Mouse (Mus musculus): Measurements from ENCODE around the gene Bdh1. TPM values are rescaled to one million over a fixed set of nuclear protein-coding genes. Genes with fewer than 3 reads are reported as not detected.
"Not testable (repeated sequence)": the region's sequence is repeated elsewhere in the genome, so short reads cannot be mapped to it uniquely, and the experiment has no call there.

Bdh1 gene
- polyA plus RNA-seq (2015; fragmentation: Nextera tagmentation; extraction: Ambion mirVana) = 62.6 and 85.6 TPM in 2 replicates

DNA sequence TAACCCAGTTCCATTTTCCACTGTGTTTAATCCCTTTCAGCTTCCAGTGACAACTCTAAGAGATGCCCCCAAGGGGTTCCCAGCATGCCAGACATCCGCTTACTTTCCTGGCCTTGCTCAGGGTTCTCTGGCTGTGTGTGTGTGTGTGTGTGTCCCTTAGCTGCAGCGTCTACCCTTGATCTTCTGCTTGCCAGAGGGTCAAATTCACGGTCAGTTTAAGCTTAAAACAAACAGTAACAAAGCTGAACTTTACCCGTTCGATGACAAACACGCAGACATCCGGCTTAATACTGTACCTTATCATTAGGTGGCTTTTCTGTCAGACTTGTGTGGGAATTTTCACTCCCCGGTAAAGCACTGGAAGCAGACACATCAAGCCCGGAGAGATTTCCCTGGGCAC lies at the start of gene Bdh1:
Gene Bdh1, plus strand, starts transcription at position 281 of the 400 bp plus-strand sequence.
- Histone ChIP-seq H3K4me3 (replicated peaks) (no peak within 1 kb of the TSS), H3K4me2 (no peak within 1 kb of the TSS), H3K27me3 (replicated peaks) (no peaks in the 10 kb centered on the region), H3K9ac (no peak within 1 kb of the TSS), H3K27ac (no peak within 1 kb of the TSS), H3K9me3 (no peaks in the 10 kb centered on the region), H3K4me1 (no peaks in the 10 kb centered on the region), H3K36me3 (no peaks in the 10 kb centered on the region)
- ATAC-seq (ENCODE audit: insufficient read depth, low FRiP score, low read depth) = no peak
- WGBS = 54% methylated on average over 9 of the region's 9 CpGs

DNA sequence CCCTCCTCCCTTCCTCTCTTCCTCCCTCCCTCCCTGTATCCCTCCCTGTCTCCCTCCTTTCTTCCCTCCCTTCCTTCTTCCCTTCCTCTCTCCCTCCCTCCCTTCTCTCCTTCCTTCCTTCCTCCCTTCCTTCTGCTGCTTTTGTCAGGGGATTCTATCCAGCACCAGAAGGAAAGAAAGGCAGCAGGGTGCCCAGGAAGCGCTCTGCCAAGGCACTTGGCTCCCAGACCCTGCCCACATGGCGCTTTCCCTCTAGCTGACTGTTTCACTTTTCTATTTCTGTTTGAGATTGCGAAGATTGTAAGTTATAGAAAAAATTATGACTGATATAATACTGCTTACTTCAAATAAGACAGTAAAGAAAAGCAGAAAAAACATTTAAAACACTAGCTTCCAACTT lies 49.8 kb upstream of the Bdh1 start:
- not testable (repeated sequence) for H3K27me3 ChIP-seq (replicated peaks); H3K9ac ChIP-seq; H3K4me2 ChIP-seq; H3K27ac ChIP-seq; H3K36me3 ChIP-seq; ATAC-seq (ENCODE audit: insufficient read depth, low FRiP score, low read depth); H3K9me3 ChIP-seq; H3K4me1 ChIP-seq; H3K4me3 ChIP-seq (replicated peaks)
- WGBS = 87% methylated on average over 3 of the region's 3 CpGs

DNA sequence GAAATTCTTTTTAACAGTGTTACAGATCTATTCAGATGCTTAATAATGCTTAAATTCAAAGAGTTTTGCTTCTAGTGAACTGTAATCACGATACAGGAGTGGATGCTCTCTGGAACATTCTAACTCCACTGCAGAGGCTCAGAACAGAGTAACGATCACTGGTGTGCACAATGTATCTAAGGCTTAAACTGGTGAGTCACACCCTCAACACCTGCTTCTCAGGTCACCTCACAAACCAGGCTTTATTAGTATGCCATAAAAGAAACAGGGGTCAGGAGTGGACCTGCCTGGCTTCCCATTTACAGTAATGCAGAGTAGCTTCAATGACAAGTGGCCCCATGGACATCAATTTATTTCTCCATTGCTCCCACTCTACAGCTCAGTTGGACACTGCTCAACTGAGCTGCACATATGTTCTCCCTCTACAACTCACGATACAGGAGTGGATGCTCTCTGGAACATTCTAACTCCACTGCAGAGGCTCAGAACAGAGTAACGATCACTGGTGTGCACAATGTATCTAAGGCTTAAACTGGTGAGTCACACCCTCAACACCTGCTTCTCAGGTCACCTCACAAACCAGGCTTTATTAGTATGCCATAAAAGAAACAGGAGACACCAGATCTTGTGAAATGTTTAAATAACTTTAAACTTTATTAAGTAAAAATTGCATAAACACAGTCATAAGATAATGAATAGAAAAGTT lies 46.0 kb upstream of the Bdh1 start:
- not testable (repeated sequence) for H3K9ac ChIP-seq; ATAC-seq (ENCODE audit: insufficient read depth, low FRiP score, low read depth)
- 64% methylated on average over 4 of the region's 4 CpGs for WGBS

DNA sequence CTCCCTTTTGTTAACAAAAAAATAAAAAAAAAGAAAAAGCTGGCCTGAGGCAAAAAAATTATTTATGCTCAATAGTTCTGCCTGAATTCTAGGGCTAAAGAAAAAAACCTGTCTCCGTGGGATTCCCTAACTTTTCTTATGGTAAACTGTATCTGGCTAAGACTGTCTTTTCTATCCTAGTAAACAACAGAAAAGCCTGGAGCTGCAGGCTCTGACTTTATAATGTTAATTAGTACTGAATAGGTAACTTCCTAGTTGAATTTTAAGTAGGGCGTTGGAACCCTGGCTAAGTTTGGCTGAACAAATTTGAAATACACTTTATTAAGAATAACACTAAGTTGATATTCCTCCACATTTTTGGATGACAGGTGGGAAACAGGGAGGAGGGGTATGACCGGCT lies 33.8 kb upstream of the Bdh1 start:
- not testable (repeated sequence) for H3K9ac ChIP-seq; H3K4me3 ChIP-seq (replicated peaks); H3K27ac ChIP-seq; H3K4me1 ChIP-seq; H3K9me3 ChIP-seq; H3K4me2 ChIP-seq; H3K27me3 ChIP-seq (replicated peaks); H3K36me3 ChIP-seq; ATAC-seq (ENCODE audit: insufficient read depth, low FRiP score, low read depth)
- 77% methylated on average over 3 of the region's 3 CpGs for WGBS

More for the DNA sequence above, 46.0 kb upstream of the Bdh1 start:
- H3K4me2 ChIP-seq; H3K9me3 ChIP-seq; H3K27ac ChIP-seq; H3K27me3 ChIP-seq (replicated peaks); H3K36me3 ChIP-seq; H3K4me3 ChIP-seq (replicated peaks); H3K4me1 ChIP-seq: not testable (repeated sequence)

DNA sequence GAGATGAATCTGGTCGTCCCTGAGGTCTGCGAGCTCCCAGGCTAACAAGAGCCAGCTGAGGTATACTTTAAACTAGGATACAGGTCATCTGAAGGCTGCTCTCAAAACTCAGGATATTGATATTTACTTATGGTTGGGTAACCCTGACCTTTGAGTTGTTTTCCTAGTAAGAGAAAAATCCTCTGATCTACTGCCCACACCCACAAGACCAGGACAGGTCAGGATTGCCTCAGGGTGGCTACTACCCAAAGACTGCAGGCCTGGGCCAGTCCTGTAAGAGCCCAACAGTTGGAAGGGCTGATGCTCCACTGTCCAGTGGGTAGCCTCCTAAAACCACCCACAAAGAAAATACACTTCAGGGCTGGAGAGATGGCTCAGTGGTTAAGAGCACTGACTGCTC lies 22.8 kb upstream of the Bdh1 start:
- H3K4me1 ChIP-seq = no peaks in the 10 kb centered on the region
- no peaks in the 10 kb centered on the region for H3K36me3 ChIP-seq
- no peaks in the 10 kb centered on the region for H3K9me3 ChIP-seq
- peak; percentile 58; the same call in 1 of the 2 replicates for ATAC-seq (ENCODE audit: insufficient read depth, low FRiP score, low read depth)
- H3K27me3 ChIP-seq (replicated peaks) = no peaks in the 10 kb centered on the region
- no peak overlapping the region for H3K4me3 ChIP-seq (replicated peaks)
- WGBS = 63% methylated on average over 2 of the region's 2 CpGs
- H3K9ac ChIP-seq = no peak overlapping the region
- H3K27ac ChIP-seq = no peak overlapping the region
- no peak overlapping the region for H3K4me2 ChIP-seq

DNA sequence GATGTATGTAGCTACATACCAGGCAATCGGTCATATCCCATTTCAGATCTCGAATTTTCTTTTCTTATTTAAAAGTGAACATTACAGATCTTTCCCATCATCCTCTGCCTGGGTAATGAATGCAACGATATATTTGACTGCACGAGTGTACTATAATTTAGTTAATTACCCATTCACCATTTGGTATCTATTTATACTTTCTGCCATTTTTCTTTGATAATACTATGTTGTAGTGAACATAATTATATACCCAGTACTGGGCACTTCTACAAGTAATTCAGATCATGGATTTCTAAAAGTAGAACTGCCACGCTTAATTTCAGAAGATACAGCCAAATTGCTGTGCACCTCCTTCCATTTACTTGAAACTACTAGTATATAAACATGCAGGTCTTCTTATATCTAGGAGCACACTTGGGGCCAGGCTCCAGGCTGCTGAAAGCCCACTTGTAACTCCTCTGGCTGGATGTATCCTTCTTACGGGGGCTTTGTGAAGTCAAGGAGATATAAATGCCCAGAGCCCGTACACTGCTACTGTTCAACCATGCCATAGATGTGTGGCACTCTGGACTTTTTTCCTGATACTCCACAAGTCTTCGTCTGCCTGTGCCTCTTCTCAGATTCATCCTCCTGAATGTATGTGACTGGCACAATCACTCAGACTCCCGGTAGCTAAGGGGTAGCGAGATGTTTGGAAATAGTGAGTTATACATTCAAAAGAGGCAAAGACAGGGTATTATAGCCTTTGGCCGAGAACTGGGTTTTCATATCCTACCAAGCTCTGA lies 21.0 kb upstream of the Bdh1 start:
- no peak overlapping the region for H3K4me2 ChIP-seq
- ATAC-seq (ENCODE audit: insufficient read depth, low FRiP score, low read depth) = no peak
- no peak overlapping the region for H3K27ac ChIP-seq
- no peaks in the 10 kb centered on the region for H3K36me3 ChIP-seq
- H3K9ac ChIP-seq = no peak overlapping the region
- WGBS = 89% methylated on average over 11 of the region's 11 CpGs
- no peaks in the 10 kb centered on the region for H3K4me1 ChIP-seq
- no peaks in the 10 kb centered on the region for H3K27me3 ChIP-seq (replicated peaks)
- H3K4me3 ChIP-seq (replicated peaks) = no peak overlapping the region
- no peaks in the 10 kb centered on the region for H3K9me3 ChIP-seq

DNA sequence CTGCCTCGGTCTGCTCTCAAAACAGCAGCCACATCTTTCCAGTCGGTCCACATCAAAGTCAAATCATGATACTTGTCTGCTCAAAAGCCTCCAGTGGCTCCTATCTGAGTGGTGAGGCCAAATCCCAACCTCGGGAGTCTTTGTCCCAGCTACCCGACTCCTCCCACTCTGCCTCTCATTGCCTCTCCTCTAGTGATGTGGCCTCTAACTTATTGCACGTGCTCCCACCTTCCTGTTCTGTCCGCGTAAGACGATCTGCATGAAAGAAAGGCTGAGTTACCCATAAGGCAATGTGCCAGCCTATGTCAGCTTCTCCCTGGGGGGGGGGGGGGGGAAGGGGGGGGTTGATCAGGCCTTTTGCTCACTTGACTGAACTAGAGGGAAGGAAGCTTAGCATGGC lies 20.0 kb upstream of the Bdh1 start:
- ATAC-seq (ENCODE audit: insufficient read depth, low FRiP score, low read depth) = no peak
- Histone ChIP-seq H3K27ac (no peak overlapping the region), H3K4me2 (no peak overlapping the region), H3K9ac (no peak overlapping the region), H3K4me3 (replicated peaks) (no peak overlapping the region), H3K9me3 (no peaks in the 10 kb centered on the region), H3K27me3 (replicated peaks) (no peaks in the 10 kb centered on the region), H3K4me1 (no peaks in the 10 kb centered on the region), H3K36me3 (no peaks in the 10 kb centered on the region)
- 33% methylated on average over 8 of the region's 8 CpGs for WGBS

DNA sequence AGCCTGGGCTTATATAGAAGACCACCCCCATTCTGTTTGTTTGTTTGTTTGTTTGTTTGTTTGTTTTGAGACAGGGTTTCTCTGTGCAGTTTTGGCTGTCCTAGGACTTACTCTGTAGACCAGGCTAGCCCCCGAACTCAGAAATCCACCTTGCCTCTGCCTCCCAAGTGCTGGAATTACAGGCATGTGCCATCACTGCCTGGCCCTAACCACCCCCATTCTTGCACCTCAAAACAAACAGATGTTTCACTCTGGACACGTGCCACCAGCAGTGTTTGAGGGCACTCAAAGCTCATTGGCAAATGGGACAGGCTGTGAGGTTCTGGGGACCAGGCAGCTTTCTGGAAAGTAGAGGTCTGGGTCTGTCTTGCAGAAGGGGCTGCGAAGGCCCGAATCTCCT lies 18.1 kb upstream of the Bdh1 start:
- WGBS = 84% methylated on average over 4 of the region's 4 CpGs

DNA sequence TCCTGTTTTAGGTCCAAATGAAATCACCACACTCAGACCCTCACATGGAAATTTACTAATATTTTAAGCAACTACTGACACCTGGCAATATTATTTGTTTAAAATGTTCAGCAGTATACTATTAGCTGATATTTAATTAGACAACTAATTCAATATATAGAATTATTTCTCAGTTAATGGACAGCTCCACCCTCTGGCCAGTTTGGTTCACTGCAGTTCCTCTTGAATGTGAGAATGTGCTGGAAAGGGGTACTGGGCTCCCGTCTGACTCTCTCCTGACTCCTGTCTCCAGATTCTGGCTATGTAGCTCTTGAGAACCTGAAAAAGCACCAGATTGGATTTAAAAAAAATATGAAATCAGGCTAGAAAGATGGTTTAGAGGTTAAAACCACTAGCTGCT lies 17.0 kb upstream of the Bdh1 start:
- no peaks in the 10 kb centered on the region for H3K9me3 ChIP-seq
- ATAC-seq (ENCODE audit: insufficient read depth, low FRiP score, low read depth) = no peak
- H3K4me1 ChIP-seq = no peaks in the 10 kb centered on the region
- H3K9ac ChIP-seq = no peak overlapping the region
- H3K27ac ChIP-seq = no peak overlapping the region
- H3K27me3 ChIP-seq (replicated peaks) = no peaks in the 10 kb centered on the region
- no peak overlapping the region for H3K4me2 ChIP-seq
- 70% methylated on average over 1 of the region's 1 CpGs for WGBS
- no peak overlapping the region for H3K4me3 ChIP-seq (replicated peaks)
- H3K36me3 ChIP-seq = no peaks in the 10 kb centered on the region

More for the DNA sequence above, 18.1 kb upstream of the Bdh1 start:
- Histone ChIP-seq H3K4me2 (no peak overlapping the region), H3K9me3 (no peaks in the 10 kb centered on the region), H3K27me3 (replicated peaks) (no peaks in the 10 kb centered on the region), H3K9ac (no peak overlapping the region), H3K27ac (no peak overlapping the region), H3K4me1 (no peaks in the 10 kb centered on the region), H3K4me3 (replicated peaks) (no peak overlapping the region), H3K36me3 (no peaks in the 10 kb centered on the region)
- no peak for ATAC-seq (ENCODE audit: insufficient read depth, low FRiP score, low read depth)

DNA sequence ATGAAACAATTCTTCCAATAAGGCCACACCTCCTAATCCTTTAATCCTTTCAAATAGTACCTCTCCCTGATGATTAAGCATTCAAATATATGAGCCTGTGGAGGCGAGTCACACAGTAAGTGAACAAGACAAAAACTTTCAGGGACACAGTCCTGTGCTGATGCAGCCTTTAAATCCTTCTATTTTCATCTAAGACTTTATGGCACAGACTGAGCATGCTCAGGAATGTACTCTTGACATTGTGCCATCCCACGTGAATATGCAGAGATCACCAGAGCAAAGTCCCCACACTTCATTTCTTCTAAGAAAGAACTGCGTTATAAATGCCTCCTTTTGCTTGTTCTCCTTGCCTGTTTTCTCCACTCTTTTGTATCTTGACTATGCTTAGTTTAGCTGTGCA lies 14.2 kb upstream of the Bdh1 start:
- WGBS = 65% methylated on average over 3 of the region's 3 CpGs
- Histone ChIP-seq H3K36me3 (no peaks in the 10 kb centered on the region), H3K27ac (peak overlapping the region; percentile 27; the same call in 1 of the 2 replicates), H3K4me3 (replicated peaks) (no peak overlapping the region), H3K27me3 (replicated peaks) (no peaks in the 10 kb centered on the region), H3K4me1 (no peaks in the 10 kb centered on the region), H3K9me3 (no peaks in the 10 kb centered on the region), H3K9ac (no peak overlapping the region), H3K4me2 (no peak overlapping the region)
- no peak; the same call in 1 of the 2 replicates for ATAC-seq (ENCODE audit: insufficient read depth, low FRiP score, low read depth)

DNA sequence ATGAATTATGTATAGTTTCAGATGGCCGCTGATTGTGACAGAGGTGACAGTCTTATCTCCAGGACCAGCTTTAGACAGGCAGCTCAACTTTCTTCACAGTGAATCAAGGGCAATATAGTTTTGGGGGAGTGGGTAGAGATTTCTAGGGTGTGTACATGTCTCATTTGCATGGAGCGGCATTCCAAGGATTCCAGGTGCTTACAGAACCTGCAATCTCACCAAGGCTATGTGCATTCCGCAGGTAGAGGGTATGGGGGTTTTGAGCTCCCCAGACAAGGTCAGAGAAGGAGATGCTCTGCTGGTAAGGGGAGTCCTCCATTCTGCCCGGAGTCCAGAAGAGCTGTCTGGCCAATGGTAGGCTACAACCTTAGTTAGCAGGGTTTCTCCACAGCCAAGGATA lies 11.1 kb upstream of the Bdh1 start:
- H3K27me3 ChIP-seq (replicated peaks) = no peaks in the 10 kb centered on the region
- no peak overlapping the region for H3K27ac ChIP-seq
- no peak overlapping the region for H3K4me3 ChIP-seq (replicated peaks)
- H3K4me1 ChIP-seq = no peaks in the 10 kb centered on the region
- H3K9ac ChIP-seq = no peak overlapping the region
- no peak for ATAC-seq (ENCODE audit: insufficient read depth, low FRiP score, low read depth)
- no peaks in the 10 kb centered on the region for H3K9me3 ChIP-seq
- H3K4me2 ChIP-seq = no peak overlapping the region
- 70% methylated on average over 4 of the region's 4 CpGs for WGBS
- H3K36me3 ChIP-seq = no peaks in the 10 kb centered on the region

DNA sequence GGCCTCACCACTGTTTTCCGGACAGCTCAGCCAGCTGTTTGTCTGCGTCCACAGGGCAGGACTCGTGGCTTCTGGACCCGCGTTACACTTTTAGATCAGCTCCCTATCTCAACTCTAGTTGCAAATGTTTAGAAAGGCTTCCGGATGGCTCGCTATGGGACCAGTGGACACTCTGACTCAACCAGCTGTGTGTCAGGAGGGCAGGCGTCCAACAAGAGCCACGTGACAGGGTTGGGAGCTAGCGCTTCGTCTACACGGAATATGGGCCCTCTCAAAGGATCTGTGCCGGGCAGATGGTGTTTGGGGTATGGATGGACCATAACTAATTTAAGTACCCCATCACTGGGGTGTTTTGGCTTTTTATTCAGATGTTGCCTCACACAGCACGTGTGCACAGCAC lies 9.8 kb upstream of the Bdh1 start:
- no peaks in the 10 kb centered on the region for H3K9me3 ChIP-seq
- 69% methylated on average over 14 of the region's 14 CpGs for WGBS
- no peak overlapping the region for H3K4me3 ChIP-seq (replicated peaks)
- no peaks in the 10 kb centered on the region for H3K36me3 ChIP-seq
- H3K4me1 ChIP-seq = no peaks in the 10 kb centered on the region
- no peak overlapping the region for H3K9ac ChIP-seq
- H3K27me3 ChIP-seq (replicated peaks) = no peaks in the 10 kb centered on the region
- no peak overlapping the region for H3K4me2 ChIP-seq
- ATAC-seq (ENCODE audit: insufficient read depth, low FRiP score, low read depth) = no peak
- no peak overlapping the region for H3K27ac ChIP-seq

All from stomach, embryonic 15.5 days (tissue).